Mouse (Mus musculus) heart, adult 2 months (tissue): ENCODE measurements around the gene Kcnmb2. TPM values are rescaled to one million over a fixed set of nuclear protein-coding genes. Genes with fewer than 3 reads are reported as not detected.

Source experiments
- DNase-seq, 2 experiments: peaks; one replicate each; pipeline ENCODE4 v3.0.0; 2021
- H3K27ac ChIP-seq: fragments of 200-600 bp; 2 replicates; pipeline ENCODE4 v1.8.1; 2022
- H3K27me3 ChIP-seq: fragments of 200-500 bp; 2 replicates; pipeline ENCODE4 v1.6.1; 2012; ENCODE audit warnings: mild to moderate bottlenecking, low read length, inconsistent platforms, mixed read lengths; ENCODE audit not compliant: control insufficient read depth, insufficient read depth
- H3K36me3 ChIP-seq: fragments of 200-500 bp; 2 replicates; pipeline ENCODE4 v1.6.1; 2012; ENCODE audit warnings: low read length, inconsistent platforms; ENCODE audit not compliant: control insufficient read depth, insufficient read depth
- H3K4me1 ChIP-seq: fragments of 200-500 bp; 2 replicates; pipeline ENCODE4 v1.6.1; 2011; ENCODE audit warnings: low read length; ENCODE audit not compliant: control insufficient read depth, insufficient read depth
- H3K4me3 ChIP-seq: fragments of 200-600 bp; 2 replicates; pipeline ENCODE4 v1.8.1; 2022
- H3K79me2 ChIP-seq: fragments of 200-500 bp; replicated peaks from 2 replicates; pipeline ENCODE4 v1.6.1; 2012; ENCODE audit warnings: mild to moderate bottlenecking, inconsistent platforms, low read length, moderate library complexity, mixed read lengths; ENCODE audit not compliant: control insufficient read depth, insufficient read depth
- H3K9ac ChIP-seq: fragments of 200-500 bp; 2 replicates; pipeline ENCODE4 v1.6.1; 2012; ENCODE audit warnings: low read depth, mild to moderate bottlenecking, control low read depth, inconsistent platforms, low read length, mixed read lengths
- CTCF ChIP-seq: fragments of 200-600 bp; IDR thresholded peaks from 2 replicates; pipeline ENCODE4 v1.8.1; 2022; ENCODE audit warnings: antibody characterized with exemption, mild to moderate bottlenecking, moderate library complexity
- EP300 ChIP-seq: fragments of 200-500 bp; IDR thresholded peaks from 2 replicates; pipeline ENCODE4 v1.6.1; 2011; ENCODE audit warnings: low read depth, low read length, control low read depth; ENCODE audit not compliant: insufficient read depth
- POLR2A ChIP-seq: fragments of 200-500 bp; IDR thresholded peaks from 2 replicates; pipeline ENCODE4 v1.6.1; 2011; ENCODE audit warnings: mild to moderate bottlenecking, low read depth, low read length, control low read depth; ENCODE audit not compliant: insufficient read depth
- WGBS: fragments of 180-500 bp; shearing (Covaris S2); methylation state at CpG from one replicate; pipeline ENCODE4 v1.1.7; 2018; 5-methylcytosine and 5-hydroxymethylcytosine counted together
- intact Hi-C: fragments of 180-260 bp; cut with DNase I; formaldehyde crosslinking; loops from one replicate; pipeline ENCODE4 v1.15.1; 2025
- polyA plus RNA-seq: library from polyadenylated mRNA; depleted of rRNA; stranded (reverse); fragments of >200 nt; gene quantifications from 2 replicates; pipeline ENCODE4 v1.2.3, GENCODE M21; 2012
- total RNA-seq, 2 experiments: library from RNA; stranded (reverse); gene quantifications; 2 replicates each; pipeline ENCODE4 v1.2.3; 2021

Kcnmb2 gene
- total and polyA plus RNA-seq, 3 experiments: 0.06 TPM; not detected in 2

DNA sequence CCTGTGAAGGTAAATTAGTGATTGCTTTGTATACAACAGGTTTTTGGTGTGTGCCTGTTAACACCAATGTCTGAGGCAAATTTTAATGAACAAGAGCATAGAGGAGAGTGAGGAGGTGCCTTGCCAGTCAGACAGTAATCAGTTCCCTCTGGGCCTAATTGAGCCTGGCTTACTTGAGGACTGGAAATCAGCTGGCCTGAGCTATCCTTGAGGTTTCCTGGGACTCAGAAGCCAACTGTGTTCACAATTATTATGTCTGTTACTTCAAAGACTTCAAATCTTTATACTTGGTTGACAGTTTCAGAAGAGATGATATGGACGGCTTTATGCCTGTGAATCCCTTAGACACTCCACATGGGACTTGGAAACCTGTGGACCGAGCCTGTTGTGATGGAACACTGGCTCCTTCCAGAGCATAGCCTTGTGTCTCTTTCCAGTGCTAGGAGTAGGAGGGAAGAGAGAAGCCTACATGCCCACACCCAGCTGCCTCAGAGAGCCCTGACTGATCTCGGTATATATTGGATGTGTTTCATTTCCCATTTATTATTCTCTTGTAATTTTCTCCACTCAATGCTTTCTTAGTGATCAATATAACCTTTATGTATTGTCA is 230.2 kb downstream of the Kcnmb2 start:
- no peak overlapping the region for H3K27ac ChIP-seq
- no peaks in the 10 kb centered on the region for H3K79me2 ChIP-seq
- H3K36me3 ChIP-seq: no peaks in the 10 kb centered on the region
- 75% methylated on average over 3 of the region's 3 CpGs for WGBS
- TF ChIP-seq POLR2A (no peak), CTCF (no peak), EP300 (no peak)
- no peaks in the 10 kb centered on the region for H3K4me1 ChIP-seq
- intact Hi-C loops: no loop called here
- no peak overlapping the region for H3K4me3 ChIP-seq
- no peak overlapping the region for H3K9ac ChIP-seq
- no peaks in the 10 kb centered on the region for H3K27me3 ChIP-seq
- DNase-seq: no peak

DNA sequence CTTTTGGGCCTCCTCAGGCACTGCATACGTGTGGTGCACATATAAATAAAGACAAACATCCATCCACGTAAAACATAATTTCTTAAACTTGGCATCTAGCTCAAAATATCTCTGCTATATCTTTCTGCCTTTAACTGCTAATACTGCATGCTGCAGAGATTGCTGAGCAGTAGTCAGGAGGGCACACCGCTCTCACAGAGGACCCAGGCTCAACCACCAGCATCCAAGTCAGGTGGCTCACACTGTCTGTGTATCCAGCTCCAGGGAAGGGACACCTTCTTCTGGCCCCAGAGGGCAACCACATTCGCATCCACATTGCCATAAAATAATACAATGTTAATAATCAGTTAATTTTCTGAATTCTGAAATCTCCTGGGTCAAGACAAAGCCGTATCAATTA is 241.9 kb downstream of the Kcnmb2 start:
- no peaks in the 10 kb centered on the region for H3K27me3 ChIP-seq
- H3K79me2 ChIP-seq: no peaks in the 10 kb centered on the region
- H3K27ac ChIP-seq: no peak overlapping the region
- H3K9ac ChIP-seq: no peak overlapping the region
- H3K36me3 ChIP-seq: no peaks in the 10 kb centered on the region
- 79% methylated on average over 5 of the region's 5 CpGs for WGBS
- H3K4me1 ChIP-seq: no peaks in the 10 kb centered on the region
- TF ChIP-seq POLR2A (no peak), EP300 (no peak), CTCF (no peak)
- intact Hi-C loops: no loop called here
- H3K4me3 ChIP-seq: no peak overlapping the region
- DNase-seq: no peak

DNA sequence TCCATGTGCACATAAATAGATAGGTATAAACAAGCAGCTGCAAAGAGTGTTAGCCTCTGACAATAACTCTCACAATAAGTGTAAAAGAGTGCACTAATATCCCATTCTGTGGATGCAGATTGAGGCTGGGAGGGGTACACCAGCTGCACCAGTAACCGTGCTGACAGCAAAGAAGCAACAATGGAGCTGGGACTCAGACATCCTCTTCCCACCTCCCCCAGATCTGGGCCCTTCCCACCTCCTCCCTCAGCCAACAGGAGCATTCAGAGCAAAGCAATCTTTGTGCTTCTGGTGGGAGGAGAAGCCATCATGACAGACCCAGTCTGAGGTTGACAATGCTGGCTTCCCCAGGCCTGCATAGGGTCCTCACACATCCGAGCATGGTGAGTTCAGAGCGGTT is 242.3 kb downstream of the Kcnmb2 start:
- H3K4me1 ChIP-seq: no peaks in the 10 kb centered on the region
- TF ChIP-seq POLR2A (no peak), CTCF (no peak), EP300 (no peak)
- no peak for DNase-seq
- 48% methylated on average over 3 of the region's 3 CpGs for WGBS
- H3K27me3 ChIP-seq: no peaks in the 10 kb centered on the region
- no peak overlapping the region for H3K9ac ChIP-seq
- intact Hi-C loops: no loop called here
- H3K4me3 ChIP-seq: no peak overlapping the region
- no peaks in the 10 kb centered on the region for H3K79me2 ChIP-seq
- no peak overlapping the region for H3K27ac ChIP-seq
- H3K36me3 ChIP-seq: no peaks in the 10 kb centered on the region

- Histone ChIP-seq H3K27me3 (no peaks in the 10 kb centered on the region), H3K36me3 (no peaks in the 10 kb centered on the region), H3K4me3 (no peak overlapping the region), H3K4me1 (no peaks in the 10 kb centered on the region), H3K79me2 (no peaks in the 10 kb centered on the region), H3K27ac (no peak overlapping the region), H3K9ac (no peak overlapping the region)
- 81% methylated on average over 4 of the region's 4 CpGs for WGBS
- intact Hi-C loops: no loop called here
- no peak for DNase-seq
- TF ChIP-seq POLR2A: no peak
- no peak for TF ChIP-seq EP300
- TF ChIP-seq CTCF: no peak
Measured at GRCm38 (mm10) chr3:32147739-32148138, 245.4 kb downstream of the Kcnmb2 start.

- intact Hi-C loops: no loop called here
- Histone ChIP-seq H3K36me3 (no peaks in the 10 kb centered on the region), H3K27me3 (no peaks in the 10 kb centered on the region), H3K4me3 (no peak overlapping the region), H3K4me1 (no peaks in the 10 kb centered on the region), H3K9ac (no peak overlapping the region), H3K27ac (no peak overlapping the region), H3K79me2 (no peaks in the 10 kb centered on the region)
- DNase-seq: no peak
- 65% methylated on average over 14 of the region's 14 CpGs for WGBS
- TF ChIP-seq EP300: no peak
- no peak for TF ChIP-seq CTCF
- TF ChIP-seq POLR2A: no peak
Measured at GRCm38 (mm10) chr3:32149851-32150570, 247.7 kb downstream of the Kcnmb2 start.

- no peak overlapping the region for H3K4me3 ChIP-seq
- H3K79me2 ChIP-seq: no peaks in the 10 kb centered on the region
- intact Hi-C loops: no loop called here
- H3K36me3 ChIP-seq: no peaks in the 10 kb centered on the region
- H3K27me3 ChIP-seq: no peaks in the 10 kb centered on the region
- 70% methylated on average over 6 of the region's 6 CpGs for whole genome bisulfite sequencing
- no peak overlapping the region for H3K9ac ChIP-seq
- no peaks in the 10 kb centered on the region for H3K4me1 ChIP-seq
- no peak overlapping the region for H3K27ac ChIP-seq
- no peak for TF ChIP-seq EP300
- TF ChIP-seq CTCF: no peak
- no peak for TF ChIP-seq POLR2A
- DNase-seq: no peak
Measured at GRCm38 (mm10) chr3:32180519-32180918, 278.2 kb downstream of the Kcnmb2 start.
